Mouse (Mus musculus) limb, embryonic 12.5 days (tissue): Measurements from ENCODE around the gene Rmdn2. TPM values are rescaled to one million over a fixed set of nuclear protein-coding genes. Genes with fewer than 3 reads are reported as not detected.

Experiments used
- ATAC-seq: fragments of 200-750 bp; cut with Nextera tagmentation; 2 replicates; pipeline ENCODE4 v1.8.0; 2017; ENCODE audit warnings: low read depth, moderate TSS enrichment; ENCODE audit not compliant: insufficient number of reproducible peaks, insufficient read depth, low FRiP score, low TSS enrichment
- H3K27ac ChIP-seq: fragments of 300-500 bp; sonication (generic); 2 replicates; pipeline ENCODE4 v1.5.1; 2016; ENCODE audit warnings: mild to moderate bottlenecking, moderate library complexity
- H3K27me3 ChIP-seq: fragments of 300-500 bp; sonication (generic); 2 replicates; pipeline ENCODE4 v1.6.1; 2016; ENCODE audit warnings: mild to moderate bottlenecking, moderate library complexity
- H3K36me3 ChIP-seq: fragments of 300-500 bp; sonication (generic); 2 replicates; pipeline ENCODE4 v1.6.1; 2016; ENCODE audit warnings: mild to moderate bottlenecking, moderate library complexity
- H3K4me1 ChIP-seq: fragments of 300-500 bp; sonication (generic); replicated peaks from 2 replicates; pipeline ENCODE4 v1.6.1; 2016
- H3K4me2 ChIP-seq: fragments of 300-500 bp; sonication (generic); 2 replicates; pipeline ENCODE4 v1.6.1; 2016; ENCODE audit warnings: mild to moderate bottlenecking, moderate library complexity
- H3K4me3 ChIP-seq: fragments of 300-500 bp; sonication (generic); replicated peaks from 2 replicates; pipeline ENCODE4 v1.5.1; 2016; ENCODE audit warnings: mild to moderate bottlenecking
- H3K9ac ChIP-seq: fragments of 300-500 bp; sonication (generic); replicated peaks from 2 replicates; pipeline ENCODE4 v1.6.1; 2016; ENCODE audit warnings: mild to moderate bottlenecking, moderate library complexity
- H3K9me3 ChIP-seq: fragments of 300-500 bp; sonication (generic); 2 replicates; pipeline ENCODE4 v1.6.1; 2016; ENCODE audit warnings: mild to moderate bottlenecking, moderate library complexity
- WGBS: fragments of 180-500 bp; shearing (Covaris S2); methylation state at CpG from one replicate; pipeline ENCODE4 v1.1.7; 2016; 5-methylcytosine and 5-hydroxymethylcytosine counted together
- polyA plus RNA-seq: library from polyadenylated mRNA; unstranded; fragments of >200 nt; fragmentation: Nextera tagmentation; extraction: Ambion mirVana; gene quantifications from 2 replicates; pipeline ENCODE4 v1.2.1, GENCODE M21; 2016

The Rmdn2 gene
- polyA plus RNA-seq, 1 experiment from 2014 or later, result 8.7 TPM

- Histone ChIP-seq H3K27me3 (no peaks in the 10 kb centered on the region), H3K27ac (no peak overlapping the region), H3K4me1 (no peaks in the 10 kb centered on the region), H3K4me3 (no peak overlapping the region), H3K36me3 (no peaks in the 10 kb centered on the region), H3K4me2 (no peak overlapping the region), H3K9ac (no peak overlapping the region; the same call in 1 of the 2 replicates), H3K9me3 (no peaks in the 10 kb centered on the region)
- ATAC-seq, result no peak
- 69% methylated on average over 8 of the region's 8 CpGs for WGBS
Observed at GRCm38 (mm10) chr17:79658863-79659262, 47.2 kb downstream of the Rmdn2 start.

GRCm38 (mm10) chr17:79661387-79661786 lies 49.7 kb downstream of the Rmdn2 start:
- no peak overlapping the region for H3K27ac ChIP-seq
- no peaks in the 10 kb centered on the region for H3K4me1 ChIP-seq
- H3K4me3 ChIP-seq, result no peak overlapping the region

GRCm38 (mm10) chr17:79661848-79662247 lies 50.2 kb downstream of the Rmdn2 start:
- Histone ChIP-seq H3K9me3 (no peaks in the 10 kb centered on the region), H3K4me3 (no peak overlapping the region), H3K27me3 (no peaks in the 10 kb centered on the region), H3K9ac (no peak overlapping the region), H3K36me3 (no peaks in the 10 kb centered on the region), H3K4me1 (no peaks in the 10 kb centered on the region), H3K27ac (no peak overlapping the region), H3K4me2 (no peak overlapping the region)
- 83% methylated on average over 9 of the region's 9 CpGs for WGBS
- no peak for ATAC-seq

More at GRCm38 (mm10) chr17:79661387-79661786, 49.7 kb downstream of the Rmdn2 start:
- H3K4me2 ChIP-seq, result no peak overlapping the region
- no peaks in the 10 kb centered on the region for H3K9me3 ChIP-seq
- H3K27me3 ChIP-seq, result no peaks in the 10 kb centered on the region
- ATAC-seq, result no peak
- no peaks in the 10 kb centered on the region for H3K36me3 ChIP-seq
- 41% methylated on average over 7 of the region's 7 CpGs for WGBS
- H3K9ac ChIP-seq, result no peak overlapping the region

- H3K36me3 ChIP-seq, result no peaks in the 10 kb centered on the region
- no peak for ATAC-seq
- WGBS, result 11% methylated on average over 3 of the region's 3 CpGs
- H3K27me3 ChIP-seq, result no peaks in the 10 kb centered on the region
- H3K4me2 ChIP-seq, result no peak overlapping the region
- H3K9me3 ChIP-seq, result no peaks in the 10 kb centered on the region
- H3K27ac ChIP-seq, result no peak overlapping the region
- H3K4me3 ChIP-seq, result no peak overlapping the region
- no peak overlapping the region for H3K9ac ChIP-seq
- no peaks in the 10 kb centered on the region for H3K4me1 ChIP-seq
Observed at GRCm38 (mm10) chr17:79663393-79664105, 51.9 kb downstream of the Rmdn2 start.

GRCm38 (mm10) chr17:79664106-79664417 lies 52.4 kb downstream of the Rmdn2 start:
- Histone ChIP-seq H3K9me3 (no peaks in the 10 kb centered on the region), H3K36me3 (no peaks in the 10 kb centered on the region), H3K4me2 (no peak overlapping the region), H3K4me3 (no peak overlapping the region), H3K27ac (no peak overlapping the region), H3K9ac (no peak overlapping the region), H3K4me1 (no peaks in the 10 kb centered on the region), H3K27me3 (no peaks in the 10 kb centered on the region)
- no peak for ATAC-seq
- WGBS, result 85% methylated on average over 2 of the region's 2 CpGs

GRCm38 (mm10) chr17:79670837-79671236 lies 59.2 kb downstream of the Rmdn2 start:
- H3K36me3 ChIP-seq, result no peaks in the 10 kb centered on the region
- H3K9me3 ChIP-seq, result no peaks in the 10 kb centered on the region
- no peak overlapping the region for H3K9ac ChIP-seq
- peaks cover 10% of the 10 kb centered on the region; the same call in 1 of the 2 replicates for H3K4me1 ChIP-seq
- no peaks in the 10 kb centered on the region for H3K27me3 ChIP-seq
- ATAC-seq, result no peak
- no peak overlapping the region for H3K4me2 ChIP-seq
- no peak overlapping the region for H3K27ac ChIP-seq
- H3K4me3 ChIP-seq, result no peak overlapping the region
- whole genome bisulfite sequencing, result 60% methylated on average over 2 of the region's 2 CpGs

GRCm38 (mm10) chr17:79695106-79695505 lies 83.4 kb downstream of the Rmdn2 start:
- H3K27me3 ChIP-seq, result no peaks in the 10 kb centered on the region
- H3K36me3 ChIP-seq, result no peaks in the 10 kb centered on the region
- H3K9me3 ChIP-seq, result no peaks in the 10 kb centered on the region
- H3K9ac ChIP-seq, result no peak overlapping the region
- ATAC-seq, result no peak
- H3K4me3 ChIP-seq, result no peak overlapping the region
- no peak overlapping the region for H3K4me2 ChIP-seq
- H3K4me1 ChIP-seq, result peaks cover 3% of the 10 kb centered on the region; the same call in 1 of the 2 replicates
- 84% methylated on average over 4 of the region's 4 CpGs for WGBS
- H3K27ac ChIP-seq, result no peak overlapping the region

GRCm38 (mm10) chr17:79695541-79695940 lies 83.9 kb downstream of the Rmdn2 start:
- Histone ChIP-seq H3K4me1 (peaks cover 3% of the 10 kb centered on the region; the same call in 1 of the 2 replicates), H3K27ac (no peak overlapping the region), H3K36me3 (no peaks in the 10 kb centered on the region), H3K4me2 (no peak overlapping the region), H3K9me3 (no peaks in the 10 kb centered on the region), H3K27me3 (no peaks in the 10 kb centered on the region), H3K4me3 (no peak overlapping the region), H3K9ac (no peak overlapping the region)
- WGBS, result 86% methylated on average over 6 of the region's 6 CpGs
- ATAC-seq, result no peak

- H3K4me1 ChIP-seq, result peaks cover 3% of the 10 kb centered on the region; the same call in 1 of the 2 replicates
- H3K9me3 ChIP-seq, result no peaks in the 10 kb centered on the region
- 35% methylated on average over 1 of the region's 1 CpGs for WGBS
- H3K27me3 ChIP-seq, result no peaks in the 10 kb centered on the region
- H3K4me2 ChIP-seq, result no peak overlapping the region
- H3K9ac ChIP-seq, result no peak overlapping the region
- ATAC-seq, result no peak
- H3K36me3 ChIP-seq, result no peaks in the 10 kb centered on the region
- no peak overlapping the region for H3K4me3 ChIP-seq
- no peak overlapping the region for H3K27ac ChIP-seq
Observed at GRCm38 (mm10) chr17:79699197-79699596, 87.5 kb downstream of the Rmdn2 start.

- H3K36me3 ChIP-seq, result no peaks in the 10 kb centered on the region
- WGBS, result 90% methylated on average over 5 of the region's 5 CpGs
Observed at GRCm38 (mm10) chr17:79700871-79701270, 89.2 kb downstream of the Rmdn2 start.

GRCm38 (mm10) chr17:79705671-79706455 lies 94.2 kb downstream of the Rmdn2 start:
- Histone ChIP-seq H3K4me3 (no peak overlapping the region), H3K9ac (no peak overlapping the region), H3K9me3 (no peaks in the 10 kb centered on the region), H3K27ac (no peak overlapping the region), H3K4me2 (no peak overlapping the region), H3K36me3 (no peaks in the 10 kb centered on the region), H3K4me1 (peaks cover 14% of the 10 kb centered on the region; the same call in 1 of the 2 replicates), H3K27me3 (peaks cover 24% of the 10 kb centered on the region)
- no peak for ATAC-seq
- WGBS, result 77% methylated on average over 9 of the region's 9 CpGs

More at GRCm38 (mm10) chr17:79700871-79701270, 89.2 kb downstream of the Rmdn2 start:
- no peak for ATAC-seq
- peaks cover 3% of the 10 kb centered on the region; the same call in 1 of the 2 replicates for H3K27me3 ChIP-seq
- H3K4me1 ChIP-seq, result peaks cover 3% of the 10 kb centered on the region; the same call in 1 of the 2 replicates
- no peak overlapping the region for H3K4me3 ChIP-seq
- no peak overlapping the region for H3K4me2 ChIP-seq
- H3K27ac ChIP-seq, result no peak overlapping the region
- no peaks in the 10 kb centered on the region for H3K9me3 ChIP-seq
- H3K9ac ChIP-seq, result no peak overlapping the region
